Mouse (Mus musculus): Measurements from ENCODE around the gene Ttc38. TPM values are rescaled to one million over a fixed set of nuclear protein-coding genes. Genes with fewer than 3 reads are reported as not detected.
A peak's percentile ranks its signal among the peaks of the same experiment; 100 is the strongest.

Gene Ttc38
- total and polyA plus RNA-seq, 2 experiments from 2014 or later: 2.0 to 5.4 TPM

- H3K36me3 ChIP-seq (ENCODE audit: insufficient read depth, low read length): peaks cover 24% of the 10 kb centered on the region
- H3K4me2 ChIP-seq (ENCODE audit: low read depth, low read length): no peak overlapping the region
- DNase-seq (ENCODE audit: low spot score) (no peak), ATAC-seq (no peak)
- H3K27me3 ChIP-seq (ENCODE audit: insufficient read depth, low read length): no peaks in the 10 kb centered on the region
- no peak overlapping the region for H3K9ac ChIP-seq (replicated peaks; ENCODE audit: low read length)
- H3K4me3 ChIP-seq (ENCODE audit: low read length): no peak overlapping the region
- 92% methylated on average over 4 of the region's 4 CpGs for WGBS
- H3K4me1 ChIP-seq (ENCODE audit: insufficient read depth, low read length): no peaks in the 10 kb centered on the region
- H3K27ac ChIP-seq: no peak overlapping the region
- no peaks in the 10 kb centered on the region for H3K9me3 ChIP-seq (ENCODE audit: low read length)
- no peak for TF ChIP-seq CTCF (IDR thresholded peaks at IDR 0.05; ENCODE audit: low read depth)
These were observed 57.1 kb downstream of the Ttc38 start for GRCm38 (mm10) chr15:85889235-85889634.

DNA sequence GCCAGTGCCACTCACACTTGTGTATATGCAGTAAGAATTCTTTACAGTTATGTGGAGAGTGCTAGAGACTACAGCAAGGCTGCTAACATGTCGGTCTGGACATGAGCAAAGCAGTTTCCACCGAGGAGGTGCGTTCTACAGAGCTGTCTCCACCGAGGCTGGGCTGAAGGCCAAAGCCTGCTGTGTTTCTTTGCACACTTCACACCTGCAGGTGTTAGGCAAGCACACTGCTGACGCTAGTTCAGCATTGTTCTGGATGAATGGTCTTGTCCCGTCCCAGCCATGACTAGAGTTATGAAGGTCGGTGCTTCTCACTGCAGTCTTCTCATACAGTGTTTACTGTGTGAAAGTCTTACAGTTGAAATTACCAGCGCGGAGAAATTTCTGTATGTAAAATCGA lies 59.9 kb downstream of the Ttc38 start:
- peak overlapping the region; percentile 79; the same call in 1 of the 2 replicates for H3K27ac ChIP-seq
- TF ChIP-seq CTCF (IDR thresholded peaks at IDR 0.05; ENCODE audit: low read depth): no peak
- H3K4me1 ChIP-seq (ENCODE audit: insufficient read depth, low read length): no peaks in the 10 kb centered on the region
- 33% methylated on average over 10 of the region's 10 CpGs for WGBS
- peaks cover 23% of the 10 kb centered on the region for H3K36me3 ChIP-seq (ENCODE audit: insufficient read depth, low read length)
- H3K27me3 ChIP-seq (ENCODE audit: insufficient read depth, low read length): no peaks in the 10 kb centered on the region
- H3K4me2 ChIP-seq (ENCODE audit: low read depth, low read length): no peak overlapping the region
- no peak overlapping the region for H3K4me3 ChIP-seq (ENCODE audit: low read length)
- peak; percentile 67 for DNase-seq (ENCODE audit: low spot score)
- no peak overlapping the region for H3K9ac ChIP-seq (replicated peaks; ENCODE audit: low read length)
- H3K9me3 ChIP-seq (ENCODE audit: low read length): no peaks in the 10 kb centered on the region
- ATAC-seq: peak; percentile 20; the same call in 1 of the 2 replicates

- ATAC-seq (peak; percentile 85), DNase-seq (ENCODE audit: low spot score) (peak; percentile 71)
- Histone ChIP-seq H3K36me3 (ENCODE audit: insufficient read depth, low read length) (peaks cover 23% of the 10 kb centered on the region), H3K4me2 (ENCODE audit: low read depth, low read length) (no peak overlapping the region), H3K4me1 (ENCODE audit: insufficient read depth, low read length) (no peaks in the 10 kb centered on the region), H3K27me3 (ENCODE audit: insufficient read depth, low read length) (no peaks in the 10 kb centered on the region), H3K27ac (peak overlapping the region; percentile 79), H3K9ac (replicated peaks; ENCODE audit: low read length) (no peak overlapping the region), H3K9me3 (ENCODE audit: low read length) (no peaks in the 10 kb centered on the region), H3K4me3 (ENCODE audit: low read length) (no peak overlapping the region)
- no peak for TF ChIP-seq CTCF (IDR thresholded peaks at IDR 0.05; ENCODE audit: low read depth)
- 24% methylated on average over 13 of the region's 13 CpGs for WGBS
These were observed 60.5 kb downstream of the Ttc38 start for GRCm38 (mm10) chr15:85892498-85893118.

DNA sequence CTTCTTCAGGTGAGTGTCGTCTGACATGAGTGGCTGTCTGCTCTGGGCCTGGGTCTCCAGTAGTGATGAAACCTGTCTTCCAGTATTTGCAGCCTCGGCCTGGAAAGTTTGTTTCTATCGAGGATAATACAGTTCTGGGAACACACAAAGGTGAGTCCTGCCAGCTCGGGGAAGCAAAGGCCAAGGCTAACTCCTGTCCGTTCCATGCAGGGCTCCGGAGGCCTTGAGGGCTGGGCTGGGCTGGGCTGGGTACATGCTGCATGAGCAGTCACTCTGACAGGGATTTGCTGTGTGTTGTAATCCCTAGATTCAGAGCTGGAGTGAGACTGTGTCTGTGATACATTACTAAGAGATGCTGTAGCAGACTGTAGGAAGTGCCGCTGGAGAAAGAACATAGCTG lies 61.8 kb downstream of the Ttc38 start:
- Histone ChIP-seq H3K27me3 (ENCODE audit: insufficient read depth, low read length) (no peaks in the 10 kb centered on the region), H3K9ac (replicated peaks; ENCODE audit: low read length) (no peak overlapping the region), H3K4me2 (ENCODE audit: low read depth, low read length) (no peak overlapping the region), H3K36me3 (ENCODE audit: insufficient read depth, low read length) (peaks cover 18% of the 10 kb centered on the region), H3K27ac (no peak overlapping the region), H3K9me3 (ENCODE audit: low read length) (no peaks in the 10 kb centered on the region), H3K4me3 (ENCODE audit: low read length) (no peak overlapping the region), H3K4me1 (ENCODE audit: insufficient read depth, low read length) (no peaks in the 10 kb centered on the region)
- TF ChIP-seq CTCF (IDR thresholded peaks at IDR 0.05; ENCODE audit: low read depth): no peak
- WGBS: 86% methylated on average over 7 of the region's 7 CpGs
- ATAC-seq (no peak), DNase-seq (ENCODE audit: low spot score) (no peak)

GRCm38 (mm10) chr15:85896284-85896683 lies 64.2 kb downstream of the Ttc38 start:
- Histone ChIP-seq H3K9ac (replicated peaks; ENCODE audit: low read length) (no peak overlapping the region), H3K27me3 (ENCODE audit: insufficient read depth, low read length) (no peaks in the 10 kb centered on the region), H3K27ac (no peak overlapping the region), H3K4me2 (ENCODE audit: low read depth, low read length) (no peak overlapping the region), H3K36me3 (ENCODE audit: insufficient read depth, low read length) (peaks cover 18% of the 10 kb centered on the region), H3K4me1 (ENCODE audit: insufficient read depth, low read length) (no peaks in the 10 kb centered on the region), H3K4me3 (ENCODE audit: low read length) (no peak overlapping the region), H3K9me3 (ENCODE audit: low read length) (no peaks in the 10 kb centered on the region)
- peak; percentile 99 for TF ChIP-seq CTCF (IDR thresholded peaks at IDR 0.05; ENCODE audit: low read depth)
- 15% methylated on average over 8 of the region's 8 CpGs for WGBS
- DNase-seq (ENCODE audit: low spot score) (peak; percentile 90), ATAC-seq (peak; percentile 27; the same call in 1 of the 2 replicates)

GRCm38 (mm10) chr15:85897113-85897512 lies 65.0 kb downstream of the Ttc38 start:
- no peak overlapping the region for H3K4me3 ChIP-seq (ENCODE audit: low read length)
- no peaks in the 10 kb centered on the region for H3K9me3 ChIP-seq (ENCODE audit: low read length)
- no peaks in the 10 kb centered on the region for H3K27me3 ChIP-seq (ENCODE audit: insufficient read depth, low read length)
- peak; percentile 50 for DNase-seq (ENCODE audit: low spot score)
- H3K36me3 ChIP-seq (ENCODE audit: insufficient read depth, low read length): peaks cover 18% of the 10 kb centered on the region
- no peak overlapping the region for H3K27ac ChIP-seq
- no peak for ATAC-seq
- 62% methylated on average over 10 of the region's 10 CpGs for WGBS
- no peak for TF ChIP-seq CTCF (IDR thresholded peaks at IDR 0.05; ENCODE audit: low read depth)
- H3K9ac ChIP-seq (replicated peaks; ENCODE audit: low read length): no peak overlapping the region
- H3K4me1 ChIP-seq (ENCODE audit: insufficient read depth, low read length): no peaks in the 10 kb centered on the region
- no peak overlapping the region for H3K4me2 ChIP-seq (ENCODE audit: low read depth, low read length)

- 0 out of 2 replicates have a peak, but pooled peaks have one; percentile 40 for ATAC-seq
- no peak overlapping the region for H3K4me2 ChIP-seq (ENCODE audit: low read depth, low read length)
- no peaks in the 10 kb centered on the region for H3K9me3 ChIP-seq (ENCODE audit: low read length)
- 38% methylated on average over 6 of the region's 6 CpGs for WGBS
- H3K27me3 ChIP-seq (ENCODE audit: insufficient read depth, low read length): no peaks in the 10 kb centered on the region
- H3K4me3 ChIP-seq (ENCODE audit: low read length): no peak overlapping the region
- H3K27ac ChIP-seq: no peak overlapping the region
- no peak overlapping the region for H3K9ac ChIP-seq (replicated peaks; ENCODE audit: low read length)
- H3K4me1 ChIP-seq (ENCODE audit: insufficient read depth, low read length): no peaks in the 10 kb centered on the region
- no peak for TF ChIP-seq CTCF (IDR thresholded peaks at IDR 0.05; ENCODE audit: low read depth)
- DNase-seq (ENCODE audit: low spot score): no peak
- H3K36me3 ChIP-seq (ENCODE audit: insufficient read depth, low read length): peaks cover 7% of the 10 kb centered on the region
These were observed 67.3 kb downstream of the Ttc38 start for GRCm38 (mm10) chr15:85899396-85899795.
